Mouse (Mus musculus): Measurements from ENCODE around the gene Adrb1. TPM values are rescaled to one million over a fixed set of nuclear protein-coding genes. Genes with fewer than 3 reads are reported as not detected.

The Adrb1 gene
- total RNA-seq, 2 experiments from 2014 or later = 0.07 to 0.09 TPM

Other genes starting within 250 kb of the Adrb1 start
- gene Dclre1a, start 174.0 kb upstream of the Adrb1 start, total RNA-seq (2015) = 22.6 and 27.1 TPM in 2 replicates
- gene Dclre1a, start 174.0 kb upstream of the Adrb1 start, total RNA-seq (2017) = 17.4 and 22.7 TPM in 2 replicates
- gene Nhlrc2, start 173.9 kb upstream of the Adrb1 start, total RNA-seq (2015) = 12.8 and 14.7 TPM in 2 replicates
- 16.3 and 16.4 TPM in 2 replicates for gene Nhlrc2, start 173.9 kb upstream of the Adrb1 start, total RNA-seq (2017)
- gene Ccdc186, start 100.0 kb downstream of the Adrb1 start, total RNA-seq (2015) = 16.1 and 18.6 TPM in 2 replicates
- 32.2 and 58.1 TPM in 2 replicates for gene Ccdc186, start 100.0 kb downstream of the Adrb1 start, total RNA-seq (2017)
- not detected in 2 replicates for gene Tdrd1, start 104.0 kb downstream of the Adrb1 start, total RNA-seq (2015)
- gene Tdrd1, start 104.0 kb downstream of the Adrb1 start, total RNA-seq (2017) = 0.07 TPM in 1 of 2 replicates, not detected in the other
- gene Vwa2, start 152.1 kb downstream of the Adrb1 start, total RNA-seq (2015) = not detected in 2 replicates
- gene Vwa2, start 152.1 kb downstream of the Adrb1 start, total RNA-seq (2017) = not detected in 2 replicates

Data from megakaryocyte, adult 5-6 weeks (primary cell).